Mouse (Mus musculus) MEL (cell line): ENCODE results near the gene Cx3cr1. TPM values are rescaled to one million over a fixed set of nuclear protein-coding genes. Genes with fewer than 3 reads are reported as not detected.

ENCODE experiments used
- DNase-seq: peaks from one replicate; pipeline ENCODE4 v3.0.0; 2011; ENCODE audit warnings: low read depth, low spot score
- H3K27ac ChIP-seq: 2 replicates; pipeline ENCODE4 v1.5.1; 2012; ENCODE audit warnings: low read depth, mild to moderate bottlenecking, control low read depth, low read length, moderate library complexity; ENCODE audit not compliant: control insufficient read depth
- H3K27me3 ChIP-seq, 2 experiments: fragments of 150-350 bp in 1 of 2; sonication (generic) in 1 of 2; 2 replicates each; pipeline ENCODE4 v1.6.1; 2012; ENCODE audit warnings: low read length in 2 of 2, mild to moderate bottlenecking in 2 of 2, improper control_type of control experiment in 1 of 2, moderate library complexity in 1 of 2; ENCODE audit not compliant: insufficient read depth in 2 of 2, control insufficient read depth in 1 of 2
- H3K36me3 ChIP-seq, 2 experiments: 2 replicates each; pipeline ENCODE4 v1.6.1; 2012 to 2014; ENCODE audit warnings: low read length in 2 of 2, improper control_type of control experiment in 1 of 2, inconsistent platforms in 1 of 2, mild to moderate bottlenecking in 1 of 2; ENCODE audit not compliant: insufficient read depth in 2 of 2, control insufficient read depth in 1 of 2
- H3K4me1 ChIP-seq, 2 experiments: fragments of 150-350 bp in 1 of 2; sonication (generic) in 1 of 2; 2 replicates each; pipeline ENCODE4 v1.6.1; 2012; ENCODE audit warnings: low read length in 2 of 2, improper control_type of control experiment in 1 of 2, mild to moderate bottlenecking in 1 of 2; ENCODE audit not compliant: insufficient read depth in 2 of 2, control insufficient read depth in 1 of 2
- H3K4me3 ChIP-seq, 2 experiments: fragments of 150-350 bp in 1 of 2; sonication (generic) in 1 of 2; 2 replicates each; pipeline ENCODE4 v1.5.1; 2012; ENCODE audit warnings: low read depth in 2 of 2, low read length in 2 of 2, mild to moderate bottlenecking in 2 of 2, moderate library complexity in 2 of 2, control low read depth in 1 of 2, improper control_type of control experiment in 1 of 2; ENCODE audit not compliant: control insufficient read depth in 1 of 2, insufficient read depth in 1 of 2
- H3K79me2 ChIP-seq: 2 replicates; pipeline ENCODE4 v1.6.1; 2012; ENCODE audit warnings: mild to moderate bottlenecking, low read length, moderate library complexity; ENCODE audit not compliant: control insufficient read depth, poor library complexity, insufficient read depth
- H3K9ac ChIP-seq: 2 replicates; pipeline ENCODE4 v1.6.1; 2012; ENCODE audit warnings: low read depth, mild to moderate bottlenecking, control low read depth, low read length, moderate library complexity; ENCODE audit not compliant: control insufficient read depth, poor library complexity, severe bottlenecking
- H3K9me3 ChIP-seq: fragments of 150-350 bp; sonication (generic); replicated peaks from 2 replicates; pipeline ENCODE4 v1.6.1; 2012; ENCODE audit warnings: mild to moderate bottlenecking, low read length, improper control_type of control experiment, moderate library complexity; ENCODE audit not compliant: insufficient read depth
- BHLHE40 ChIP-seq: IDR thresholded peaks from 2 replicates; pipeline ENCODE4 v1.6.1; 2012; ENCODE audit warnings: low read depth, mild to moderate bottlenecking, inconsistent platforms, low read length, improper control_type of control experiment, borderline replicate concordance
- CHD1 ChIP-seq: IDR thresholded peaks from 2 replicates; pipeline ENCODE4 v1.6.1; 2012; ENCODE audit warnings: low read depth, mild to moderate bottlenecking, inconsistent platforms, low read length, improper control_type of control experiment
- CHD2 ChIP-seq: IDR thresholded peaks from 2 replicates; pipeline ENCODE4 v1.6.1; 2011; ENCODE audit warnings: low read length, improper control_type of control experiment
- E2F4 ChIP-seq: IDR thresholded peaks from 2 replicates; pipeline ENCODE4 v1.6.1; 2011; ENCODE audit warnings: low read depth, low read length, improper control_type of control experiment, borderline replicate concordance
- GATA1 ChIP-seq: IDR thresholded peaks from 2 replicates; pipeline ENCODE4 v1.6.1; 2011; ENCODE audit warnings: low read depth, low read length, improper control_type of control experiment
- JUND ChIP-seq: IDR thresholded peaks from 2 replicates; pipeline ENCODE4 v1.6.1; 2011; ENCODE audit warnings: low read depth, mild to moderate bottlenecking, improper control_type of control experiment, low read length
- MAFK ChIP-seq: IDR thresholded peaks from 2 replicates; pipeline ENCODE4 v1.6.1; 2011; ENCODE audit warnings: low read depth, mild to moderate bottlenecking, low read length, improper control_type of control experiment, borderline replicate concordance
- MAZ ChIP-seq: IDR thresholded peaks from 2 replicates; pipeline ENCODE4 v1.6.1; 2012; ENCODE audit warnings: low read depth, mild to moderate bottlenecking, inconsistent platforms, low read length, improper control_type of control experiment
- MEF2A ChIP-seq: IDR thresholded peaks from 2 replicates; pipeline ENCODE4 v1.6.1; 2014; ENCODE audit warnings: low read depth, mild to moderate bottlenecking, inconsistent platforms, low read length, improper control_type of control experiment; ENCODE audit not compliant: poor library complexity, insufficient replicate concordance, severe bottlenecking; ENCODE audit errors: extremely low read depth
- MXI1 ChIP-seq: IDR thresholded peaks from 2 replicates; pipeline ENCODE4 v1.6.1; 2011; ENCODE audit warnings: mild to moderate bottlenecking, low read depth, low read length, improper control_type of control experiment
- NELFE ChIP-seq: IDR thresholded peaks from 2 replicates; pipeline ENCODE4 v1.6.1; 2011; ENCODE audit warnings: low read depth, low read length, improper control_type of control experiment
- POLR2AphosphoS2 ChIP-seq: IDR thresholded peaks from 2 replicates; pipeline ENCODE4 v1.6.1; 2011; ENCODE audit warnings: low read length, improper control_type of control experiment
- RAD21 ChIP-seq: IDR thresholded peaks from 2 replicates; pipeline ENCODE4 v1.6.1; 2011; ENCODE audit warnings: mild to moderate bottlenecking, low read depth, low read length, improper control_type of control experiment
- SMC3 ChIP-seq: IDR thresholded peaks from 2 replicates; pipeline ENCODE4 v1.6.1; 2011; ENCODE audit warnings: low read depth, low read length, improper control_type of control experiment
- USF1 ChIP-seq: IDR thresholded peaks from 2 replicates; pipeline ENCODE4 v1.6.1; 2014; ENCODE audit warnings: low read depth, mild to moderate bottlenecking, inconsistent platforms, low read length, improper control_type of control experiment, moderate library complexity
- USF2 ChIP-seq, 2 experiments: IDR thresholded peaks; 2 replicates each; pipeline ENCODE4 v1.6.1; 2011 to 2012; ENCODE audit warnings: improper control_type of control experiment in 2 of 2, low read length in 2 of 2, borderline replicate concordance in 1 of 2, inconsistent platforms in 1 of 2, low read depth in 1 of 2, mild to moderate bottlenecking in 1 of 2; ENCODE audit not compliant: insufficient read depth in 1 of 2
- ZC3H11A ChIP-seq: IDR thresholded peaks from 2 replicates; pipeline ENCODE4 v1.6.1; 2012; ENCODE audit warnings: low read depth, mild to moderate bottlenecking, inconsistent platforms, low read length, improper control_type of control experiment
- ZKSCAN1 ChIP-seq: IDR thresholded peaks from 2 replicates; pipeline ENCODE4 v1.6.1; 2012; ENCODE audit warnings: low read depth, mild to moderate bottlenecking, inconsistent platforms, low read length, improper control_type of control experiment, moderate library complexity
- ZMIZ1 ChIP-seq: IDR thresholded peaks from 2 replicates; pipeline ENCODE4 v1.6.1; 2012; ENCODE audit warnings: low read depth, mild to moderate bottlenecking, inconsistent platforms, low read length, improper control_type of control experiment, moderate library complexity
- polyA plus RNA-seq, 2 experiments: library from polyadenylated mRNA; stranded (reverse) in 1 of 2; unstranded in 1 of 2; fragments of >175 nt in 1 of 2; fragments of >200 nt in 1 of 2; gene quantifications; 2 replicates each; pipeline versions ENCODE4 v1.2.1 to v1.2.4; 2012; ENCODE audit warnings: low replicate concordance in 2 of 2, low read depth in 1 of 2; ENCODE audit not compliant: insufficient read length in 2 of 2, insufficient read depth in 1 of 2, missing spikeins in 1 of 2
- total RNA-seq: library from RNA; depleted of rRNA; stranded (reverse); fragments of 300-350 nt; gene quantifications from 2 replicates; pipeline ENCODE4 v1.2.3, GENCODE M21; 2012

Cx3cr1 gene
- total and polyA plus RNA-seq, 3 experiments = not detected

DNA sequence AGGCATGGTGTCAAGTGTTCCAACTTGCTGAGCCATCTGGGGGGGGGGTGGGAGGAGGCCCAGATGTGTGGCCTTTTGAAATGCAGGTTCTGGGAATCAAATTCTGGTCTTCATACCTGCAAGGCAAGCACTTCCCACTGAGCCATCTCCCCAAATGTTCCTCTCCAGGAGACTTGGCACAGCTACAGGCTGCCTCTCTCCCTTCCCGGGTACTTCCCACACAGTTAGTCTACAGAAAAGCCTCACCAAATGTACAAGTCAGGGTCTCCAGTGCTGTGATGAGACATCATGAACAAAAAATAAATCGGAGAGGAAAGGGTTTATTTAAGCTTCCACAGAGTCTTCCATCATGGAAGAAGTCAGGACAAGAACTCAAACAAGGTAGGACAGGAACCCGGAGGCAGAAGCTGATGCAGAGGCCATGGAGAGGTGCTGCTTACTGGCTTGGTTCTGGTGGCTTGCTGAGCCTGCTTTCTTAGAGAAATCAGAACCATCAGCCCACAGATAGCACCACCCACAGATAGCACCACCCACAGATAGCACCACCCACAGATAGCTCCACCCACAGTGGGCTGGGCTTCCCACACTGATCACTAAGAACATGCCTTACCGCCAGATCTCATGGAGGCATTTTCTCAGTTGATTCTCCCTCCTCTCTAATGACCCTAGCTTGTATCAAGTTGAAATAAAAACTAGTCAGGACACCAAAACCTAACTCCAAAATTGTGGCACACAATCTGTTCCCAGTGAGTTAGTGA is 182.4 kb downstream of the Cx3cr1 start:
- H3K79me2 ChIP-seq = no peaks in the 10 kb centered on the region
- no peak overlapping the region for H3K27ac ChIP-seq
- H3K4me1 ChIP-seq = no peaks in the 10 kb centered on the region
- no peaks in the 10 kb centered on the region for H3K36me3 ChIP-seq
- H3K4me3 ChIP-seq = no peak overlapping the region
- DNase-seq = no peak
- H3K27me3 ChIP-seq = no peaks in the 10 kb centered on the region
- no peaks in the 10 kb centered on the region for H3K9me3 ChIP-seq
- no peak for TF ChIP-seq USF1
- no peak for TF ChIP-seq NELFE
- TF ChIP-seq CHD2 = no peak
- TF ChIP-seq BHLHE40 = no peak
- no peak for TF ChIP-seq ZC3H11A
- TF ChIP-seq USF2 (IDR thresholded peaks at IDR 0.05; ENCODE audit: borderline replicate concordance in 1 of 2, insufficient read depth in 1 of 2, low read depth in 1 of 2, low read length in 2 of 2) = no peak
- no peak overlapping the region for H3K9ac ChIP-seq

DNA sequence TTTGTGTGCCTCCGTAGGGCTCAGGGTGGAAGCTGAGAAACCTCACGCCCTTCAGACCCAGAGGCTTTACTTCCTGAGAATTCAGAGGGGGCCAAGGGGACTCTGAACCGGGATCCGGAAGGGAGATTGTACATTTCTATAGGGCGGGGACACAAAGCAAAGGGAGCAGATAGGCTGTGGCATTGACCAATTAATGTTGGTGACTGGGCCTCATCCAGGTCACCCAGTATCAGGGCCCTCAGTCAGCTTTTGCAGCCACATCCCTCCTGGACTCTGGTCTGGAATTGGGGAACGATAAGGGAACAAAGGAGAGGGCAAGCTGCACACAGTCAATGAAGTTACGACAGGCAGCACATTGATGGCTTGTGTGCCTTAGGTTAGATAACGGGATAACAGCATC is 215.5 kb downstream of the Cx3cr1 start:
- H3K4me3 ChIP-seq = no peak overlapping the region
- no peaks in the 10 kb centered on the region for H3K27me3 ChIP-seq
- no peak overlapping the region for H3K27ac ChIP-seq
- H3K4me1 ChIP-seq = no peaks in the 10 kb centered on the region
- no peak for DNase-seq
- H3K36me3 ChIP-seq = no peaks in the 10 kb centered on the region
- H3K79me2 ChIP-seq = no peaks in the 10 kb centered on the region
- H3K9me3 ChIP-seq = no peaks in the 10 kb centered on the region
- TF ChIP-seq GATA1 (no peak), MAZ (no peak), CHD1 (no peak), ZKSCAN1 (no peak), MEF2A (no peak), ZMIZ1 (no peak), E2F4 (no peak), POLR2AphosphoS2 (no peak), NELFE (no peak), RAD21 (no peak), BHLHE40 (no peak), MXI1 (no peak), USF1 (no peak), SMC3 (no peak), MAFK (no peak), JUND (no peak)
- TF ChIP-seq, all 39 proteins: peak for 0
- no peak overlapping the region for H3K9ac ChIP-seq
